Mouse (Mus musculus) embryonic facial prominence, embryonic 14.5 days (tissue): ENCODE data around the gene Tmem230. TPM values are rescaled to one million over a fixed set of nuclear protein-coding genes. Genes with fewer than 3 reads are reported as not detected.

ENCODE experiments used
- ATAC-seq: fragments of 200-750 bp; cut with Nextera tagmentation; 2 replicates; pipeline ENCODE4 v1.8.0; 2017; ENCODE audit warnings: low read depth, moderate number of reproducible peaks, moderate TSS enrichment
- DNase-seq: peaks from one replicate; pipeline ENCODE4 v3.0.0-alpha.2; 2015; ENCODE audit warnings: low spot score
- H3K27ac ChIP-seq: fragments of 300-500 bp; sonication (generic); replicated peaks from 2 replicates; pipeline ENCODE4 v1.5.1; 2014; ENCODE audit warnings: low read depth, mild to moderate bottlenecking, low read length, moderate library complexity
- H3K27me3 ChIP-seq: fragments of 300-500 bp; sonication (generic); replicated peaks from 2 replicates; pipeline ENCODE4 v1.6.1; 2014; ENCODE audit warnings: low read length; ENCODE audit not compliant: control insufficient read depth, insufficient read depth
- H3K36me3 ChIP-seq: fragments of 300-500 bp; sonication (generic); 2 replicates; pipeline ENCODE4 v1.6.1; 2014; ENCODE audit warnings: low read length, mixed read lengths; ENCODE audit not compliant: control insufficient read depth, insufficient read depth
- H3K4me1 ChIP-seq: fragments of 300-500 bp; sonication (generic); 2 replicates; pipeline ENCODE4 v1.6.1; 2014; ENCODE audit warnings: antibody characterized with exemption, low read length; ENCODE audit not compliant: control insufficient read depth, insufficient read depth
- H3K4me2 ChIP-seq: fragments of 300-500 bp; sonication (generic); 2 replicates; pipeline ENCODE4 v1.6.1; 2014; ENCODE audit warnings: low read depth, mild to moderate bottlenecking, low read length, moderate library complexity, mixed read lengths
- H3K4me3 ChIP-seq: fragments of 300-500 bp; sonication (generic); 2 replicates; pipeline ENCODE4 v1.5.1; 2014; ENCODE audit warnings: low read depth, mild to moderate bottlenecking, low read length
- H3K9ac ChIP-seq: fragments of 300-500 bp; sonication (generic); 2 replicates; pipeline ENCODE4 v1.6.1; 2014; ENCODE audit warnings: low read depth, mild to moderate bottlenecking, low read length, moderate library complexity, mixed read lengths
- H3K9me3 ChIP-seq: fragments of 300-500 bp; sonication (generic); 2 replicates; pipeline ENCODE4 v1.6.1; 2016; ENCODE audit warnings: low read length; ENCODE audit not compliant: control insufficient read depth
- WGBS: fragments of 180-500 bp; shearing (Covaris S2); extraction: QIAGEN DNeasy Blood & Tissue Kit; methylation state at CpG from one replicate; pipeline ENCODE4 v1.1.7; 2014; 5-methylcytosine and 5-hydroxymethylcytosine counted together
- polyA plus RNA-seq: library from polyadenylated mRNA; unstranded; fragments of >200 nt; fragmentation: Nextera tagmentation; extraction: Ambion mirVana; gene quantifications from 2 replicates; pipeline ENCODE4 v1.2.1, GENCODE M21; 2014

The Tmem230 gene
- polyA plus RNA-seq, 1 experiment from 2014 or later, result 50.9 TPM

DNA sequence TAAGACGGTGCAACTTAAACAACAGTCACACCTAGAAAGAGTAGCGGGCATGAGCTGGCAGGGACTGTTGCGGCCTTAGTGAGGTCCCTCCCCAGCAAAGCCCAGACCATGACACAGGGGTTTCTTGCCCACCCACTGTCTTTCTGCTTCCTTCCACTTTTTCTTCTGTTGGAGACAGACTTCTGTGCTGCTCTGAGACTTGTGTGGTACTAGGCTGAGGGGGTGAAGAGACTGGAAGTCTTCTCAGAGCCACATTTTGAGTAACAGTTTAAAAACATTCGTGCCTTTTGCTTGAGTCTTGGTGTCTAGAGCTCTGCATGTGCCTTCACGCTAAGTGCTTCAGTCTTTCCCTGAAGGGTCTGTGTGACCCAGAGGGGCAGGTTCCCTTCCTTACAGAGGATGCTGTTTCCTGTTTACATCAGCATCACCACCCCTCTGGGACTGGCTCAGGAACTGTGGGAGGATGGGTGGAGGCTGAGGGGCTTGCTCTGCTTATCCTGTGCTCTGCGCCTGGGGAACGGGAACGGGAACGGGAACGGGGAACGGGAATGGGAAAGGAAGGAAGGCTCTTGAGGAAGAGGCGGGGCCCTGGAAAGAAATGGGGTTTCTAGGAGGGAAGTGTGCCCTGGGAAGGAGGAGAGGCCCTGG lies 37.0 kb upstream of the Tmem230 start:
- Histone ChIP-seq H3K4me3 (no peak overlapping the region), H3K4me1 (peaks cover 23% of the 10 kb centered on the region), H3K4me2 (no peak overlapping the region), H3K36me3 (0 out of 2 replicates have a peak, but pooled peaks cover 4% of the 10 kb centered on the region), H3K9ac (no peak overlapping the region), H3K27me3 (no peaks in the 10 kb centered on the region), H3K27ac (0 out of 2 replicates have a peak overlapping the region, but pooled peaks have one; percentile 44), H3K9me3 (peaks cover 9% of the 10 kb centered on the region; the same call in 1 of the 2 replicates)
- ATAC-seq (0 out of 2 replicates have a peak, but pooled peaks have one; percentile 31), DNase-seq (peak; percentile 54)
- WGBS, result 69% methylated on average over 12 of the region's 12 CpGs

DNA sequence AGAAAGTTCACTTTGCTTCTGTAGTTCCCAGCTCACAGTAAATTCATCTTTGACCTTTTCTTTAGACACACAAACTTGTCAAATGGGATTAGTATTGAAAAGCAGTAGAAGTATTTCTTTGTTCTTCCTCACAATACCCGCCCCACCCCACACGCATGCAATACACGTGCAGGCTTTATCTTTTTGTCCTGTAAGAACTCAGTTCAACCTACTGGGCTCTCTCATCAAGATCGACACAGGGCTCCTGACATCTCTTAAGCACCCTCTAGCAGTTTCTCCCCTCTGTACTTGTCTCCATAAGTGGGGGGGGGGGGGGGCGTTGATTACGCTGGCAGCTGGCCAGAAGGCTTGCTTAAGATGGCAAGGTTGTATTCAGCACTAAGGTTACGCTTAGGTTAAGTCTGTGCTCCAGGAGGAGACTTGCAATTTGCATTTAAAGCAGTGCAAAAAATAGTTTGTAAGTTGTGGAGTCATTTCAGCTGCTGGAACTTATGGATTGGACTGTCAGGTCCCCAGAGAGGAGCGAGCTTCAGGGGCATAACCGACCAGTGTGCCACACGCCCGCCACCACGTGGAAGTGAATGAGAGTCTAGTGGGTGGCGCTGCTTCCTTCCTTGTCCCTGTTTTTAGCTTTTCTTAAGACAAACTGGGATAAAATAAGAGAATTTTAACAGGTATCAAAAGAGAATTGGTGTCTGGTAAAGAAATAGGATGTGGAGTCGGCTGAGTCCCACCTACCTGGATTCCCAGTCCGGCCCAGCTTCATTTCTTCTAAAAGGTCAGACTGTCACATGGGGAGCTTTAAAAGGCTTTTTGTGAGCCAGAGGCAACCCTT lies 35.8 kb upstream of the Tmem230 start:
- ATAC-seq (peak; percentile 45; the same call in 1 of the 2 replicates), DNase-seq (peak; percentile 57)
- peak overlapping the region; percentile 63; the same call in 1 of the 2 replicates for H3K27ac ChIP-seq
- H3K36me3 ChIP-seq, result 0 out of 2 replicates have a peak, but pooled peaks cover 4% of the 10 kb centered on the region
- peaks cover 23% of the 10 kb centered on the region for H3K4me1 ChIP-seq
- H3K4me2 ChIP-seq, result no peak overlapping the region
- no peak overlapping the region for H3K9ac ChIP-seq
- H3K9me3 ChIP-seq, result peaks cover 9% of the 10 kb centered on the region; the same call in 1 of the 2 replicates
- no peak overlapping the region for H3K4me3 ChIP-seq
- 50% methylated on average over 15 of the region's 15 CpGs for WGBS
- no peaks in the 10 kb centered on the region for H3K27me3 ChIP-seq

DNA sequence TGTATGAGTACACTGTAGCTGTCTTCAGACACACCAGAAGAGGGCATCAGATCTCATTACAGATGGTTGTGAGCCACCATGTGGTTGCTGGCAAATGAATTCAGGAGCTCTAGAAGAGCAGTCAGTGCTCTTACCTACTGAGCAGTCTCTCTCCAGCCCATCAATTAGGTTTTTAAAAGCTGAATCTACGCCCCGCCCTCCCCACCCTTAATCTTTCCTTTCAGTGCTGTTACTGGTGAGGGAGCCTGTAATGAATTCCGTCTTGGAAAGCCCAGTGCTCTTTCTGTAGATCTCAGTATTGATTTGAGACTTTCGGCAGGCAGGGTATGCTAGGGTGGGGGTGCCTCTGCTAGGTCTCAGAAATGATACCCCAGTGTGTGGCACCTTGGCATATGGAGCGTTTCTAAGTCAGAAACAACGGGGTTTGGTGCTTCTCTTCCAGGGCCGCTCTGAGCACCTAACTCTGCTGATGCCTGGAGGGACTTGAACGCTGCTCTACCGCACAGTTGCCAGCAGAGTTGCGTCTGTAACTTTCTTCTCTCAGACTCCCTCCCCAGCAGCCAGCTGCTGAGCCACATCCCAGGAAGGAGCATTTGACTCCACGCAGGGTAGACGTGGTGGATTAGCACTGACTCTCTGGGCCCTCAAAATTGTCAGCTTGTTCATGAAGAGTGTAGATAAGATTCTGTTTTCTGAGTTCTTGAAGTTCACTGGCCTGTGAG lies 35.0 kb upstream of the Tmem230 start:
- Histone ChIP-seq H3K9ac (no peak overlapping the region), H3K9me3 (peaks cover 9% of the 10 kb centered on the region; the same call in 1 of the 2 replicates), H3K27ac (peak overlapping the region; percentile 63; the same call in 1 of the 2 replicates), H3K36me3 (0 out of 2 replicates have a peak, but pooled peaks cover 4% of the 10 kb centered on the region), H3K4me3 (no peak overlapping the region), H3K4me1 (peaks cover 23% of the 10 kb centered on the region), H3K27me3 (no peaks in the 10 kb centered on the region), H3K4me2 (no peak overlapping the region)
- 33% methylated on average over 12 of the region's 12 CpGs for WGBS
- ATAC-seq (peak; percentile 51; the same call in 1 of the 2 replicates), DNase-seq (no peak)

DNA sequence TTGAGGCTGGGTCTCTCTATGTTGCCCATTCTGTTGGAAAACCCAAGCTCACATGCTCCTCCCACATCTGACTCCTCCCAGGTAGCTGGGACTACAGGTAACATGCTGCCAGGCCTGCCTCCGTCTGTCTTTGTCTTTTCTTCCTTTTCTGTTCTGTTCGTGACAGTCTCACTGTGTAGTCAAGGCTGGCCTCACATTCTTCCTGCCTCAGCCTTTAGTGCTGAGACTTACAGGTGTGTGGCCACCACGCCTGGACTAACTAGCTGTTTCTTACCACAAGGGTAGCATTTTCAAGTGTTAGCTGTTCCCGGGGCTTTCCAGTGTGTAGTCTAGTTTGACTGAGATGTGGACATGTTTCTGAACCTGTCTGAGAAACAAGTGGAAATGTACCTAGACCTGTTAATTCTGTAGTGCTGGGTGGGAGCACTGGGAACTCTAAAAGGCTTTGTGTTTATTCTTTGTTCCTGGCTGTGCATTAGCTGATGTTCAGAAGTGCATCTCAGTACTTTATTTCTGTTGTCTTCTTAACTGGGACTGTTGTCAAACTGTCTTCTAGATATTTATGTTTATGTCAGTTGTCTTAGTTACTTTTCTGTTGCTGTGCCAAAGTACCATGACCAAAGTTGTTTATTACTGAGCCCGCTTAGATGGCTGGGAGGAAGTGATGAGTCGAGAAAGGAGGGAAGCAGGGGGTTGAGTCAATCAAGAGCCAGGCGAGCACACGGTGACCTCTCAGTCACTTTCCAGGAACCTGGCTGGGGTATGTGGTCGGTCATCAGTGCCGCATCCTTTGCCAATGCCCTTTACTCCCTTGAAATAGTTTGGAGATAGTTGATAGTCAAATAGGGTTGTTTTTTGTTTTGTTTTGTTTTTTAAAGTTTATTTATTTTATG lies 34.2 kb upstream of the Tmem230 start:
- H3K4me2 ChIP-seq, result no peak overlapping the region

DNA sequence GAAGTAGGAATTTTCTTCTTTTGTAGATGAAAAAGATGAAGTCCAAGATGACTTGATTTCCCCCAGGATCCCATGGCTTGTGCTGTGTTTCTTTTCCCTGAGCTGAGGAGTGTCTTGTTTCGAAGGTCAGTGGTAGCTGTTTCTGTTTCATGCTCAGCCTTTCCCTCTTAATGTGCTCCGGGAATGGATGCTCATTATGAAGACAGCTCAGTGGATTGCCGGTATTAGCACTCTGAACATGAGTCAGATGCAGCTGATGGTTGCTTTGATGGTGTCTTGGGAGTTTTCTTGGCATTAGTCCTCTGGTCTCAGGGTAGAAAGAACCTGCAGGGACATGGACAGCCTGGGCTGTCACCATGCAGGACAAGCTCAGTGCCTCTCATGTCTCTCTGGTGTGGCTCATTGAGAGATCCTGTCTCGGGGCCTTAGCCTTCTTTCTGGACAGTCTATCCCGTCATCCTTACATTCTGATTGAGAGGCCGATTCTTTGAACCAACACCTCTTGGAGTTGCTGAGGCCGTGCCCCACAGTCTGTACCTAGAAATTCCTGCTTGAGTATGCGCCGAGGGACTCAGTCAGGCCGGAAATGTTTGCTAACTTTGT lies 33.0 kb upstream of the Tmem230 start:
- WGBS, result 90% methylated on average over 10 of the region's 10 CpGs
- ATAC-seq, result no peak

More for the DNA sequence above, 34.2 kb upstream of the Tmem230 start:
- H3K4me3 ChIP-seq, result no peak overlapping the region
- no peak overlapping the region for H3K27ac ChIP-seq
- H3K36me3 ChIP-seq, result 0 out of 2 replicates have a peak, but pooled peaks cover 4% of the 10 kb centered on the region
- no peak for DNase-seq
- no peak for ATAC-seq
- H3K9ac ChIP-seq, result no peak overlapping the region
- 60% methylated on average over 10 of the region's 10 CpGs for WGBS
- no peaks in the 10 kb centered on the region for H3K27me3 ChIP-seq
- H3K9me3 ChIP-seq, result peaks cover 4% of the 10 kb centered on the region; the same call in 1 of the 2 replicates
- peaks cover 23% of the 10 kb centered on the region for H3K4me1 ChIP-seq

DNA sequence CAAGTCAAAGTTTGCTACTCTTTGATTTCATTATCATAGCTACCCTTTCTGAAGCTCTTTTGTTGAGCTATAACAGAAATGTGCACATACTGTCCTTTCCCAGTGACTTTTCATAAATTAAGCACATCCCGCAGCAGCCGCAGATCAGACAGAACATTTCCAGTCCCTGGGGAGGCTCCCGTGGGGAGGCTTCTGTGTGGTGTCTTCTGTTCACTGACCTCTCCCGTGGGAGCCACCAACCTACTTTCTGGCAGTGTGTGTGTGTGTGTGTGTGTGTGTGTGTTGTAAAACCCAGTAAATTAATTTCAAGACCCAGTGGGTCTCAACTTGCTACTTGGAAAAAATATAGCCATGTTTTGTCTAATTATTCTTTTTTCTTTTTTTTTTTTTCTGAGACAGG lies 32.4 kb upstream of the Tmem230 start:
- H3K27me3 ChIP-seq, result no peaks in the 10 kb centered on the region
- peaks cover 22% of the 10 kb centered on the region for H3K4me1 ChIP-seq
- no peak for ATAC-seq
- 0 out of 2 replicates have a peak, but pooled peaks cover 4% of the 10 kb centered on the region for H3K36me3 ChIP-seq
- 60% methylated on average over 4 of the region's 4 CpGs for WGBS
- H3K9me3 ChIP-seq, result no peaks in the 10 kb centered on the region
- H3K4me3 ChIP-seq, result no peak overlapping the region
- DNase-seq, result no peak
- H3K9ac ChIP-seq, result no peak overlapping the region
- H3K4me2 ChIP-seq, result no peak overlapping the region
- H3K27ac ChIP-seq, result no peak overlapping the region

More for the DNA sequence above, 33.0 kb upstream of the Tmem230 start:
- no peak overlapping the region for H3K4me2 ChIP-seq
- DNase-seq, result no peak
- no peak overlapping the region for H3K27ac ChIP-seq
- H3K27me3 ChIP-seq, result no peaks in the 10 kb centered on the region
- 0 out of 2 replicates have a peak, but pooled peaks cover 4% of the 10 kb centered on the region for H3K36me3 ChIP-seq
- no peak overlapping the region for H3K4me3 ChIP-seq
- H3K4me1 ChIP-seq, result peaks cover 23% of the 10 kb centered on the region
- no peak overlapping the region for H3K9ac ChIP-seq
- H3K9me3 ChIP-seq, result no peaks in the 10 kb centered on the region

DNA sequence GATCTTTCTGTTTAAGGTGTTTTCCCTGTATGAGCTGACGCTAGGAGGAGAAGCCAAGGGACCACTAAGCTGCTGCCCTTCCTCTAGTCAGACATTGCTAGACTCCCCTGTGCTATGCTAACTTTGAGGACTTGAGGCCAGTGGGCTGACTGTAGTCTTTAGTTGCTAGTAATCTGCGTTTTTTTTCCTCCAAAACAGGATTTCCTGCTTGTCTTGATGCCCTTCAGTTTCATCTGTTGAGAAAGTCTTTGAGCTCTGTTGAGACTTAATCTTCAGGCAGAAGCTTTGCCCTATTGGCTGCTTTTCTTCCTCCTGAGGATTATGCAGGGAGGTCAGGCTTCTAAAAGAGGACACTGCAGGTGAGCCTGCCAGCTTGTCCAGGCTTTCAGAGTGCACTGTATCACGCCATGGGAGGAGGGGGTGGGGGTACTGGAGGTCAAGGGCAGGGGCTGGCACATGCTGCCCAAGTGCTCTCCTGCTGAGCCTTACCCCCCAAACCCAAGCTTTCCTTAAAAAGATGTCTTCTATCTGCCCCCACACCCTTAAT lies 31.8 kb upstream of the Tmem230 start:
- Histone ChIP-seq H3K27ac (no peak overlapping the region), H3K27me3 (no peaks in the 10 kb centered on the region), H3K4me3 (no peak overlapping the region), H3K9ac (no peak overlapping the region), H3K9me3 (no peaks in the 10 kb centered on the region), H3K4me1 (peaks cover 20% of the 10 kb centered on the region), H3K4me2 (no peak overlapping the region), H3K36me3 (0 out of 2 replicates have a peak, but pooled peaks cover 4% of the 10 kb centered on the region)
- ATAC-seq (no peak), DNase-seq (no peak)
- 68% methylated on average over 3 of the region's 3 CpGs for WGBS
